Mouse (Mus musculus) testis, postnatal 10 days (tissue): ENCODE data around the gene Ffar2.

Experiments
- DNase-seq: peaks from one replicate; pipeline ENCODE4 v3.0.0; 2021; ENCODE audit warnings: low spot score

Gene Ffar2

GRCm38 (mm10) chr7:30769236-30769635, 54.3 kb downstream of the Ffar2 start:
- peak; percentile 65 for DNase-seq
